Mouse (Mus musculus): ENCODE data around the gene Plek2. TPM values are rescaled to one million over a fixed set of nuclear protein-coding genes. Genes with fewer than 3 reads are reported as not detected.
A peak's percentile ranks its signal among the peaks of the same experiment; 100 is the strongest.
"Not testable (repeated sequence)": the region's sequence is repeated elsewhere in the genome, so short reads cannot be mapped to it uniquely, and the experiment has no call there.

Gene Plek2
- under 1 TPM in 1 of 2 experiments, not detected in 1; 0.21 TPM for total RNA-seq (2021)

DNA sequence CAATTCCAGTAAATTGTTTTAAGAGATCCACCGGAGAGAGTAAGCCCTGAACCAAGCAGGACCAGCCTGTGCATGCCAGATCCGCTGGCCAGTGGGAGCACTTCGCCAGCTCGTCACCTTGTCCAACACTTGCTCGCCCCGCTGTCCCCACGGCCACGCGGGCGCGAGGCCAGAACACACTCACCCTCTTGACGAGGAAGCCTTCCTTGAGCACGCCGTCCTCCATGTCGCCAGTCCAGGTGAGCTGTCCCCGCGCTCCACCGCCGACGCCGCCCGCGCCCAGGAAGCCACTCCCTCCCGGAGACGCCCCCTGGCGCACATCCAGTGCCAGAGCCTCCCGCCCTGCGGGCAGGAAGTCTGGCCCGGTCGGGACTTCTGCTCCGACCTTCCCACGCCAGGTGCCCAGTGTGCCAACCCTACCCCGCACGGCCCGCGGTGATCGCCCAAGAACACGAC is at the start of gene Plek2:
Gene Plek2 (minus strand): TSS at position 258 of the 456 bp plus-strand sequence.
- intact Hi-C loops (cut with DNase I), result no loop called here
- no peak for DNase-seq (ENCODE audit: low spot score in 2 of 2)

DNA sequence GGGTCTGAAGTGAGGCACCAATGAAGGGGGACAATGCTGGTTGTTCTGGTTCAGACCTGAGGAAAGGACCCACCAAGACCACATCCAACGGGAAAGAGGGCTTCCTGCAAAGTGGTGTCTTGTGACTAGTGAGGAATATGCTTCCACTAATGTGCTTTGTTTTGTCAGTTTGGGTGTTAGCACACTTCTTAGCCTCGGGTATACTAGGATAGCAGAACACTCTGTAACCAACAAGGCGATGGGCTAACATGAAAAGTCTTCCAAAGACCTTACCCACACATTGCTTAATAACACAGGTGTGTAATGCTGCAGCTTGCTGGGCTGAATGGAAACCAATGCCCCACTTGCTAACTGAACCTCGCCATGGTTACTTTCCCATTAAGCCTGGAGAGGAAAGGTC is 49.6 kb upstream of the Plek2 start:
- no peak for DNase-seq (ENCODE audit: low spot score in 2 of 2)
- intact Hi-C loops (cut with DNase I), result no loop called here

DNA sequence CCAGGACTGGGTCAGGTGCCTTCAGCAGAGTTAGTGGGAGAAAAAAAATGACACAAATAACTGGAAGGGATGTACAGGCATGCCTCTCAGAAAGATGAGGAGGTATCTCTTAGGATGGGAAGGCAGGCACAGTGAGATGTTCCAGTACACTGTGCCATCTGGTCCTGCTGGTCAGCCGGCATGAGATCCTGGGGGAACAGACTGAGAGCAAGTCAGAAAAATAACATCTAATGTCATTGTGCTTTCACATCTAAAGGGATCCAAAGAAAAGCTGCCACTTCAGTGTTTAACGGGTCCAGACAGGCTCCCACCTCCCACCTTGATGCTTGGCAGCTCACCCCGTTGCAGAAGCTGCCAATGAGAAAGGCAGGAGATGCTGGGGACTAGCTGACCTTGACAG is 45.7 kb upstream of the Plek2 start:
- intact Hi-C loops (cut with DNase I), result no loop called here
- DNase-seq (ENCODE audit: low spot score in 2 of 2), result peak in 1 of 2 experiments; percentile 24

DNA sequence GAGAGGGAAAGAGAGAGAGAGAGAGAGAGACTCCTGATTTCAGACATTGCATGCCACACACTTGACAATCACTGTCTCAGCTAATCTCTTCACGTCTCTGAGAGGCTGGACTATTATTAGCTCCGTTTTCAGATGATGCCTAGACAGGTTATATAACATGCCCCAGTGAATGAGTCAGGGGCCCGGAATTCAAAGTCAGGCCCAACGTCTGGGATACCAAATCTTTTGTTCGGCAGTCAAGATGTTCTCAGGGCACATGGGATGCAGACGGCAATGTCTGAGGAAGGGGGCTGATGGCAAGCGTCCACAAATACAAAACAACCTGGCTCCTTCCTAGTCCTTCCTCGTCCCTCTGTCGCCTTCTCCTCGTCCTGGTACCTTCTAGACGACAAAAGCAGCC is 45.3 kb upstream of the Plek2 start:
- intact Hi-C loops (cut with DNase I), result no loop called here

DNA sequence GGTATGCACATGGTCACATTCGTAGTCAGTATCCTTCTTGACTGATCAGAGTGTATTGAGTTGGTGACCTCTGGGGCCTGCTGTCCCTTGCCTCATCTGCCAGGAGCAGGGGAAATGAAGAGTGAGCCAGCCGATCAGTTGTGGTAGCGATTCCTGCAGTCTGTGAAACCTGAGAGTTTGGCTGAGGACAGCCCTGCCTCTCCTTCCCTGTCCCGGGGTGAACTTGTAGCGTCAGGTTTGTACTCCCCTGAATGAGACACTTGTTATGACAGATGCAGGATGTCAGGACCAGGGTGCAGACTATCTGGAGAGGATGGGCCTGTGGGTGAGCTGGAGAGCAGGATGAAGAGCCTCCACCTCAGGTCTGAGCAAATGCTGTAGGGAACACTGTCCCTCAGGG is 40.9 kb upstream of the Plek2 start:
- intact Hi-C loops (cut with DNase I), result no loop called here
- no peak for DNase-seq (ENCODE audit: low spot score in 2 of 2)

More for the DNA sequence above, 45.3 kb upstream of the Plek2 start:
- DNase-seq (ENCODE audit: low spot score in 2 of 2), result peak; percentile 24 to 35

DNA sequence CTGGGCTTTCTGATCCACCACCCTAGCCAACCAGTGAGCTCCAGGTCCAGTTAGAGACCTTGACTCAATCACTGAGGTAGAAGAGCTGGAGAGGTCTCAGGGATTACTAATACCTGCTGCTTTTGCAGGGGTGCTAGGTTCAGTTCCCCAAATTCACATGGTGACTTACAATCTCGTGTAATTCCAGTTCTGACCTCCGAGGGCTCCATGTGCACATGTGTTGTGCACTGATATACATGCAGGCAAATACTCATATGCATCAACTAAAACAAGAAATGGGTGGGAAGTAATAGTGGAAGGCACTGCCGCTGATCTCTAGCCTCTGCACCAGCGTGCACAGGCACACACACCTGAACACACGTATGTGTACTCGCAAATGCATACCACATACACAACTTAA is 40.4 kb upstream of the Plek2 start:
- intact Hi-C loops (cut with DNase I), result no loop called here
- DNase-seq (ENCODE audit: low spot score in 2 of 2), result no peak

DNA sequence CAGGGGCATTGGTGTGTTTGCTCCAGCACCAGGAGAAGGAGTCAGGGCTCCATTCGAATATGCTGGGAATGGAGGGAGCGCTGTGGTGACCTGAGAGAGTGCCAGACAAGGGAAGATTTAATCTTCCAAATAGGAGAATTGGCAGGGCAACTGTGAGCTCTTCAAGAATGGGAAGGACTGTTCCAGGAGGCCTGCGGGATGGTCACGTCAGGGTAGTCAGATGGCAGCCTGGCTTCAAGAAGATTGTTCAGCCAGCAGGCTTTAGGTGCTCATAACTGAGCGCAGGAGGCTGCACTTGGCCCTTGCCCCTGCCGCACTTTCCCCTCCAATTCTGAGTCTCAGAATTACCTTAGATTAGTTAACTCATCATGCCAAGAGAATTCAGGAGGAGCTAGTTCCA is 36.2 kb upstream of the Plek2 start:
- intact Hi-C loops (cut with DNase I), result no loop called here
- no peak for DNase-seq (ENCODE audit: low spot score in 2 of 2)

DNA sequence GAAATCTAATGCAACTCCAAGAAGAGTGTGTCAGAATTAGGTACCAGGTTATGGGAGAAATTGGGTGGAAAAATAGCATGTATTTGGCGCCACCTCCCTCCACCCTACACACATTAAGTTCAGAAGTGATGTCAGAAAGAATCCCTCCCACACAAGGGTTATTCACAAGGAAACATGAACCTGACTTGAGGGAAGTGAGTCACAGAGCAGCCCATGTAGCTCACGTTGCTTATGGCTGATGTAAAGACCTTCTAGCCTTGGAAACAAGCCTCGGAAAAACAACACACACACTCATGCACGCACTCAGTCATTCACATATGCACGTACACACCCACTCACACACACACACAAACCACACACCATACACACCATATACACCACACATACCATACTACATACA is 33.3 kb upstream of the Plek2 start:
- DNase-seq (ENCODE audit: low spot score in 2 of 2), result no peak
- intact Hi-C loops (cut with DNase I), result no loop called here

DNA sequence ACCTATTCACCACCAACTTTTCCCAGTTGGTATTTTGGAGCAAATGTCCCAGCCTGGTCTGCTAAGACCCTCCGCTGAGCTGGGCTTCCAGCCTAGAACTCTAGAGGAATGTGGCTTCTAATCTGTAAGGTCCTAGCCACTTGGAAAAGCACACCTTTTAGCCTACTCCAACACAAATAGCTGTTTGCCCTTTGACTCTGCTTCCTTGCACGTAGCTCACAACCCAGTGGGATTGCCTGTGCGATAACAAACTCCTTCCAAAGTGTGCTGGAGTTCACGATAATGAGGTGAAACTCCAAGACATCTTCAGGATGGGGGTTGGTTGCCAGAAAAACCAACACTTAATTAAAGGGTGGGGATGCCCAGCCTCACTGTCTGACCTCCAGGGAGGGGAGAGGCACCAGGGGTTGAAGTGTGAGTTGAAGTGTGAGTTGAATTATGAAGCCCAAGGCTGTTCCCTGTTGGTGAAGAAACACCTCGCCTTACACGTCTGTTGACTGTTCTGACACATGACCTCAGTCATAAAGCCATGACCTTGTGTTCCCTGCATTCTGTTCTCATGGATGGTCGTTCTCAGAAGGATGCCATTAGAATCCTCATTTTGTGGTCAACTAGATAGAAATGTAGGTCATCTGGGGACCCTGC is 32.8 kb upstream of the Plek2 start:
- intact Hi-C loops (cut with DNase I), result no loop called here
- DNase-seq (ENCODE audit: low spot score in 2 of 2), result no peak

DNA sequence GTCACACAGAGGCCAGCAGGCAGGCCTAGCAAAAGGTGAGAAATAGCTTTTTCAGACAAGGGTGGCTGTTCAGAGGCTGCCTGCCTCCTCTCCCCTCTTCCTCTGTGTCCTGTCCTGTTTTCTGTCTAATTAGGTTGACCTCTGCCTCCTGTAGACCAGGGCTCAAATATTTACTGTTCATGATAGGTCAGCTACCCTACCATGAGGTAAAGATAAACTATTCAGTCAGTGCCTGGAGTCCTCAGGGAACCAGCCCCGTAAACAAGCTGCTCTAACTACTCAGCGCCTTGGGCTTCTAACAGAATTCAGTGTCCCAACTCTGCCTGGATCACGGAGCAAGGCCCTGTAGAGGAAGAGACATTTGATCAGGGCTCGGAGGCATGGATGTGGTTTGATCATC is 29.7 kb upstream of the Plek2 start:
- DNase-seq (ENCODE audit: low spot score in 2 of 2), result no peak
- intact Hi-C loops (cut with DNase I), result no loop called here

DNA sequence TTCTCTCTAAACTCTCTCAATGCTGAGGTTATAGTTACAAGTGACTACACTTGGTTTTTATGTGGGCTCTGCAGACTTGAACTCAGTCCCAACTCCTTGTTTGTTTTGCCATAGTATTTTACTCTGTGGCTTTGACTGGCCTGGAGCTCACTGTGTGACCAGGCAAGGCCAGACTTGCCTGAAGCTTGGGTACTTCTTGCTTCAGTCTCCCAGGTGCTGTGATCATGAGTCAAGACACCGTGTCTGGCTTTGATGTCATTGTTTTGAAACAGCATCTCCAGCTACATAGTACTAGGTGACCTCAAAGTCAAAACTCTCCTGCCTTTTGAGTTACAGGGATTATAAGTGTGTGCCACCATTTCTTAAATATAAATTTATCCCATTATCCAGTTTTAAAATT is 23.1 kb upstream of the Plek2 start:
- DNase-seq (ENCODE audit: low spot score in 2 of 2), result no peak
- intact Hi-C loops (cut with DNase I), result no loop called here

DNA sequence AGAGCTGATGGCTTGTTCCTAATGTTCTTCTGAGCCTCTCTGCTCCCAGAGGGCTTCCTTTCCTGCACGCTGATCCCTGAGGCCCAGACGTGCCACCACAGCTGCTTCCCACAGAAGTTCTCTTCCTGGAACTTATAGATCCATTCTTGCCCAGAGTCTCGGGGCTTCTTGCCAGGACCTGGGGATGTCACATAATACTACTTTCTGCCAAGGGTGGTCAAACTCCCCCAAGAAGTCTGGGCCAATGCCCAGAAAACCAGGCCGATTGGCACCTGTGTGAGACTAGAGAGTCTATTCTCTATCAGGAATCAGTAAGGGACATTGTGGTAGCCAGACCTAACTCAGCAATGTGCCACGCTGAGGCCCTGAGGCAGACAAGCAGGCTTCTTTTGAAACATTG is 20.5 kb upstream of the Plek2 start:
- DNase-seq (ENCODE audit: low spot score in 2 of 2), result no peak
- intact Hi-C loops (cut with DNase I), result no loop called here

DNA sequence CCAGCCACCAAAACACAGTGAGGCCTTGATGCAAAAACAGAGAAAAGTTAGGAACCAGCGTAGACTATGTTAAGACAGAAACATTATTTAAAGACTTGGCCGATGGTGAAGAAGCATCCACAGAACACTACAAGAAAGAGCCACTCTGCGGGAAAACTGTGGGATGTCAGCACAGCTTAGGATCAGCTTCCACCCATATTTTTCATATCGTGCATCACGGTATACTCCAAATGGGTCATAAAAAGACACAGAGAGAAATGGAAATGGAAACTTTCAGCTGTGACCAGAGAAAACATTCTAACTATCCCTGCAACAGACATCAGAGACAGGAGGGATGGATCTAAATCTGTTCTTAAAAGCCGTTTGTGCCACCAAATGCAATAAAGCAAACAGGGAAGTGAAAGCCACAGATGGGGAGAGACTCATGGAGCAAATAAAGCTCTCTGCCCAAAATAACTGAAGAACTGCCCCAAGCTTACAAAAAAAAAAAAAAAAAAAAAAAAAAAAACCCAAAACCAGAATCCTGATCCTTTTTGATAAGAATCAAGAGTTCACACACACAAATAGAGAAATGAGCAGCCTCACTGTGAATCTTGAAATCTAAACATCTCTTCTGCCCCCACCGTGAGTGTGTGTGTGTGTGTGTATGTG is 16.9 kb upstream of the Plek2 start:
- intact Hi-C loops (cut with DNase I), result no loop called here
- peak in 1 of 2 experiments; percentile 74 for DNase-seq (ENCODE audit: low spot score in 2 of 2)

DNA sequence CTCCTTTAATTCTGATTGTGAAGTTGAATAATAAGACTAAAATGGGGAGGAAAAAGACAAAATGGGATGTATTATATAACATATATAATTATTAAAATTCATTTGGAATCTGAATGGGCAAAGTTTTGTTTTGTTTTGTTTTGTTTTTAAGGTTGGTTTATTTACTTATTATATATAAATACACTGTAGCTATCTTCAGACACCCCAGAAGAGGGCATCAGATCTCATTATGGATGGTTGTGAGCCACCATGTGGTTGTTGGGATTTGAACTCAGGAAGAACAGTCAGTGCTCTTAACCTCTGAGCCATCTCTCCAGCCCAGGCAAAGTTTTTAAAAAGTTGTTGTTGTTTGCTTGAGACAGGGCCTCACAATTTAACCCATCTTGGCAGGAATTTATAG is 16.2 kb upstream of the Plek2 start:
- DNase-seq (ENCODE audit: low spot score in 2 of 2); intact Hi-C loops (cut with DNase I): not testable (repeated sequence)

DNA sequence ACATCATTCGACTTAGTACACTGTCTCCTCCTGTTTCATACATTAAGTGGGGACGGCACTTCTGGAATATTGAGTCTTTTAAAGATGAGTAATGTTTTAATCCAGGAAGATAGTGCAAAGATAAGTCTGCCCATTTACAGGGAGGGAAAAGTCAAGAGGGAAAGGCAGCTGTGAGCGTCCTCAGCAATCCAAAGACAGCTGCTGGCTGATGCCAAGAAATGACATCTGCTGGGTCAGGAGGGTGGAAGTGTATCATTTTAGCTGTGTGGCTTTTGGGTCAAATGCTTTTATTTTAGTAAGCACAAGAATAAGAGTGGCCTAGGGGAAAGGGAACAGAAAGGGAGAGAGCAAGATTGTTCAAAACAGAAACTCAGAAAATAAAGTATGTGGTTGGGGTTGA is 15.3 kb upstream of the Plek2 start:
- DNase-seq (ENCODE audit: low spot score in 2 of 2), result no peak
- intact Hi-C loops (cut with DNase I), result no loop called here

DNA sequence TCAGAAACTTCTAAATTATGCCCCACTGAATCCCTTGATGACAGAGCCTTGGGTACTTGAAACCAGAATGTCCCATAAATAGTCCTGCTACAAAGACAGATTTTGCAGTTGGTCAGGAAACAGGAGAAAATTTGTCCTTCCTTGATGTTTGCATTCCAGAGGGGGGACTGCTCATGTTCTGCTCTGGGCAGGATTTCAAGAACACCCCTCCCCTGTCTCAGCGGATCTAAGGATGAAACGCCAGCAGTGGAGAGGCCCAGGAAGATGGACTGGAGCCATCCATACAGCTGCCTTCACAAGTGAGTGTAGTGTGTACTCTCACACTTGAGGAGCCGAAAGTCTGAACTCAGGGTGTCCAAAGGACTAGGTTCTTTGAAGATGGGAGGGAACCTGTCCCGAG is 14.7 kb upstream of the Plek2 start:
- no peak for DNase-seq (ENCODE audit: low spot score in 2 of 2)
- intact Hi-C loops (cut with DNase I), result no loop called here

DNA sequence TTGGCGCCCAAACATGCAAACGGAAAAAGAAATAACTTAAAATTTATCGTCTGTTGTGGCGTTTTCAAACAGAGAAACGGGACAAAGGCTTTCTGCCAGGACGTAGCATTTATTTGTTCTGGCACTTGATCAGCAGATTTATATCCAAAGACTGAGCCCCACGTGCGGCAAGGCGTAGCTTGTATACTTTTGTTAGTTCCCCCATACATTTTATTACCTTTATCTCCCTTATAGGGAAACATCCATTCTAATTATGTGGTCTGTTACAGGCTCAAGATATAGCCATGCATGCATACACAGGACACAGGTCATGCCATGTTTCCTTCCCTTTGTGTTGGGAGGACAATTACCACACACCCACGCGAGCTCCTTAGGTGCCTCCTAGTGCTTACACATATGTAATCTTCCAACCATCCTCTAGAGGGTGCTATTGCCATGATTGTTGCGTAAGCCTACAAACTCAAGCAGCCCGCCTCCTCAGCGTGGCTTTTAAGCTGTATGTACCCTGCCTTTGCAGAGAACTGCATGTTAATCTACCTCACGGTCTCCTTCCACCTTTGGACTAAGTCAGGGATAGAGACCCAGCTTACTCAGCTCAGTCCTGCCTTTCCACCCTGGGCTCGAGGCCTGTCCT is 12.4 kb upstream of the Plek2 start:
- intact Hi-C loops (cut with DNase I), result loop anchor here (5.0 kb wide), 1 partner anchor 103 kb away; no protein-coding TSS in a partner anchor
- peak; percentile 76 to 89 for DNase-seq (ENCODE audit: low spot score in 2 of 2)

DNA sequence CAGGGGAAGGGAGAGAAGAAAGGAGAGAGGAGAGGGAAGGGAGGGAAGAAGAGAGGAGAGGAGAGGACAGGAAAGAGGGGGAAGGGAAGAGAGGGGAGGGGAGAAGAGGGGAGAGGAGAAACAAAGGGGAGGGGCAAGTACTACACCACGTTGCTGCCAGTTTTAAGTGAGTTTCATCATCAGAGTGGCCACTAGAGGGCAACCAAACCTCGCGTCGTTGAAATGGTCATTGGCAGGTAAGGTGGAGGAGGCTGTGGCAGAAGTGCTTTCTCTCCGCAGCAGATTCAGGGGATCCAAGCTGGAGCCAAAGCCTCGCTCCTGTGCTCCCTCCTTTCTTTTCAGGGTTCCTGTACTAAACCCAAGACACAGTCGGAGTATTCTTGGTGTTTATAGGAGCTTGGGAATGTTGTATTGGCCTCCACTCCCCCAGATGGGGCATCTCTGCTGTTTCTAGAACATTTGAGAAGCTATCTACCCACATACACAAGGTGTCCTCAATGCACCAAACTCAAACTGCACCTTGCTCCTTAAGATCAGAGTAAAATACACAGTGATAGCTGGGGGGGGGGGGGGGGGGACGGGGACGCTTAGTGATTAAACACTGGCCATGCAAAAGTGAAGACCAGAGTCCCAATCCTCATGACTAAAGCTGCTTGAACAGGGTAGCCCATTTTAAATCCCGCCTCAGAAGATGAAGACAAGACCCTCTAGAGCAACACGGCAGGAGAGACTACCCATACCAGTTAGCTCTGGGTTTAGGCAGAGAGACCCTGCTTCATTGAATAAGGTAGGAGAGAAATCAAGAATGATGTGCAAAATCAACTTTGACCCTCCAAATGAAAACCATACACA is 11.7 kb upstream of the Plek2 start:
- intact Hi-C loops (cut with DNase I), result loop anchor here (1.0 to 5.0 kb wide), 4 partner anchors 88 to 179 kb away; no protein-coding TSS in a partner anchor
- peak; percentile 85 to 93 for DNase-seq (ENCODE audit: low spot score in 2 of 2)

DNA sequence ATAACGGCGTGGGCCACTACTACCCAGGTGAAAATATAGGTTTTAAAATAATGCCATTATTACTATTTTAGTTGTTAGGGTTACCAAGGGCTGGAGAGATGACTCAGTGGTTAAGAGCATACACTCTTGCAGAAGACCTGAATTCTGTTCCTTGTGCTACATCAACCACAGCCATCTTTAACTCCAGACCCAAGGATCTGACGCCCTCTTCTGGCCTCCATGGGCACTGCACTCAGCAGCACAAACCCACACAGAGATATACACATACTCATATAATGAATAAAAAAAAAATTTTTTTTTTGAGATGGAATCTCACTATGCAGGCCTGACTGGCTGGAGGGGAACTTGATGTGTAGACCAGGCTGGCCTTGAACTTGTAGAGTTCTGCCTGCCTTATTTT is 9.5 kb upstream of the Plek2 start:
- no peak for DNase-seq (ENCODE audit: low spot score in 2 of 2)
- intact Hi-C loops (cut with DNase I), result loop anchor here (5.0 kb wide), 1 partner anchor 106 kb away; no protein-coding TSS in a partner anchor

DNA sequence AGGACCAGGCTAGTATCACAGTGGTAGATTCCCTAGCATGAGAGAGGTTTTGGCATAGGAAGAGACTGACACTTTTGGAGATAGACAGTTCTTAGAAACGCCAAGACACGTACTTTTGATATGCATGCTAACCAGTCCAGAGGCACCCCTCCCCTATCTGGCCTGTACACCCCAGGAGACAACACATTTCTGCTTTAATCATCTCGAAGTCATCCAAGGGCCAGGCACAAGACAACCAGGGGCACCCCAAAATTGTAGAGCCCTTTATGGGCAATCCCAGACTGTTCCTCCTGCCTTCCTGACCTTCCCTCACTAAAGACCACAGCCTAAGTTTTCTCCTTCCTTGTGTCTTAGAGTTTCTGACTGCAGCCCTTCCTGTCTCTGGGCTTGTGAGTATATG is 8.8 kb upstream of the Plek2 start:
- intact Hi-C loops (cut with DNase I), result loop anchor here (5.0 kb wide), 1 partner anchor 107 kb away; no protein-coding TSS in a partner anchor
- DNase-seq (ENCODE audit: low spot score in 2 of 2), result no peak
